Mouse (Mus musculus) kidney, embryonic 14.5 days (tissue): ENCODE measurements around the gene 1700069L16Rik. TPM values are rescaled to one million over a fixed set of nuclear protein-coding genes. Genes with fewer than 3 reads are reported as not detected.

ENCODE experiments used
- ATAC-seq: fragments of 200-750 bp; cut with Nextera tagmentation; 2 replicates; pipeline ENCODE4 v1.8.0; 2017; ENCODE audit warnings: moderate number of reproducible peaks, mild to moderate bottlenecking, moderate TSS enrichment, moderate library complexity; ENCODE audit not compliant: low FRiP score, low TSS enrichment
- H3K27ac ChIP-seq: fragments of 300-500 bp; sonication (generic); 2 replicates; pipeline ENCODE4 v1.5.1; 2014; ENCODE audit warnings: low read depth, mild to moderate bottlenecking, low read length, moderate library complexity, mixed read lengths
- H3K27me3 ChIP-seq: fragments of 300-500 bp; sonication (generic); 2 replicates; pipeline ENCODE4 v1.6.1; 2014; ENCODE audit warnings: mild to moderate bottlenecking, low read length; ENCODE audit not compliant: control insufficient read depth, insufficient read depth
- H3K36me3 ChIP-seq: fragments of 300-500 bp; sonication (generic); 2 replicates; pipeline ENCODE4 v1.6.1; 2014; ENCODE audit warnings: low read length, mixed read lengths; ENCODE audit not compliant: control insufficient read depth, insufficient read depth
- H3K4me1 ChIP-seq: fragments of 300-500 bp; sonication (generic); 2 replicates; pipeline ENCODE4 v1.6.1; 2014; ENCODE audit warnings: low read length, mixed read lengths; ENCODE audit not compliant: control insufficient read depth, insufficient read depth
- H3K4me2 ChIP-seq: fragments of 300-500 bp; sonication (generic); replicated peaks from 2 replicates; pipeline ENCODE4 v1.6.1; 2014; ENCODE audit warnings: low read depth, mild to moderate bottlenecking, low read length
- H3K4me3 ChIP-seq: fragments of 300-500 bp; sonication (generic); 2 replicates; pipeline ENCODE4 v1.5.1; 2014; ENCODE audit warnings: mild to moderate bottlenecking, low read length
- H3K9ac ChIP-seq: fragments of 300-500 bp; sonication (generic); 2 replicates; pipeline ENCODE4 v1.6.1; 2014; ENCODE audit warnings: low read depth, mild to moderate bottlenecking, low read length, moderate library complexity
- H3K9me3 ChIP-seq: fragments of 300-500 bp; sonication (generic); 2 replicates; pipeline ENCODE4 v1.6.1; 2016; ENCODE audit warnings: low read length; ENCODE audit not compliant: control insufficient read depth
- WGBS: fragments of 180-500 bp; shearing (Covaris S2); extraction: QIAGEN DNeasy Blood & Tissue Kit; methylation state at CpG from one replicate; pipeline ENCODE4 v1.1.7; 2014; 5-methylcytosine and 5-hydroxymethylcytosine counted together
- polyA plus RNA-seq: library from polyadenylated mRNA; unstranded; fragments of >200 nt; fragmentation: Nextera tagmentation; extraction: Ambion mirVana; gene quantifications from 2 replicates; pipeline ENCODE4 v1.2.1, GENCODE M21; 2014

1700069L16Rik gene
- polyA plus RNA-seq, 1 experiment from 2014 or later = not detected

GRCm38 (mm10) chr5:113735345-113736112 is 11.0 kb upstream of the 1700069L16Rik start, which contains the start of gene Ficd:
Ficd (plus strand) TSS chr5:113735803.
- H3K9me3 ChIP-seq = no peaks in the 10 kb centered on the region
- H3K4me3 ChIP-seq = peak within 1 kb of the TSS; percentile 65
- no peaks in the 10 kb centered on the region for H3K27me3 ChIP-seq
- peak within 1 kb of the TSS; percentile 48 for H3K4me2 ChIP-seq
- peaks cover 20% of the 10 kb centered on the region for H3K36me3 ChIP-seq
- ATAC-seq = peak; percentile 95
- H3K4me1 ChIP-seq = peaks cover 7% of the 10 kb centered on the region
- 2% methylated on average over 55 of the region's 71 CpGs for WGBS
- H3K27ac ChIP-seq = peak within 1 kb of the TSS; percentile 91
- H3K9ac ChIP-seq = peak within 1 kb of the TSS; percentile 70

GRCm38 (mm10) chr5:113735023-113735344 is 10.4 kb upstream of the 1700069L16Rik start:
- no peak for ATAC-seq
- peak overlapping the region; percentile 78 for H3K27ac ChIP-seq
- peak overlapping the region; percentile 48 for H3K4me2 ChIP-seq
- WGBS = 37% methylated on average over 7 of the region's 7 CpGs
- peaks cover 7% of the 10 kb centered on the region for H3K4me1 ChIP-seq
- H3K9me3 ChIP-seq = no peaks in the 10 kb centered on the region
- peak overlapping the region; percentile 70 for H3K9ac ChIP-seq
- peaks cover 17% of the 10 kb centered on the region for H3K36me3 ChIP-seq
- H3K27me3 ChIP-seq = no peaks in the 10 kb centered on the region
- peak overlapping the region; percentile 65 for H3K4me3 ChIP-seq

GRCm38 (mm10) chr5:113734376-113734775 is 9.8 kb upstream of the 1700069L16Rik start:
- Histone ChIP-seq H3K36me3 (peaks cover 14% of the 10 kb centered on the region), H3K27ac (no peak overlapping the region)

GRCm38 (mm10) chr5:113732182-113732581 is 7.6 kb upstream of the 1700069L16Rik start:
- no peaks in the 10 kb centered on the region for H3K27me3 ChIP-seq
- no peaks in the 10 kb centered on the region for H3K9me3 ChIP-seq
- no peak overlapping the region for H3K4me2 ChIP-seq
- no peak overlapping the region for H3K9ac ChIP-seq
- H3K4me1 ChIP-seq = peaks cover 7% of the 10 kb centered on the region
- no peak for ATAC-seq
- no peak overlapping the region for H3K4me3 ChIP-seq
- H3K36me3 ChIP-seq = no peaks in the 10 kb centered on the region
- 23% methylated on average over 6 of the region's 6 CpGs for WGBS
- H3K27ac ChIP-seq = no peak overlapping the region

More at GRCm38 (mm10) chr5:113734376-113734775, 9.8 kb upstream of the 1700069L16Rik start:
- H3K4me2 ChIP-seq = no peak overlapping the region
- H3K4me3 ChIP-seq = no peak overlapping the region
- H3K27me3 ChIP-seq = no peaks in the 10 kb centered on the region
- no peak overlapping the region for H3K9ac ChIP-seq
- no peak for ATAC-seq
- H3K4me1 ChIP-seq = peaks cover 7% of the 10 kb centered on the region
- WGBS = 77% methylated on average over 5 of the region's 5 CpGs
- no peaks in the 10 kb centered on the region for H3K9me3 ChIP-seq

- H3K27ac ChIP-seq = no peak overlapping the region
- no peaks in the 10 kb centered on the region for H3K36me3 ChIP-seq
- 86% methylated on average over 7 of the region's 7 CpGs for WGBS
- no peaks in the 10 kb centered on the region for H3K9me3 ChIP-seq
- H3K4me2 ChIP-seq = no peak overlapping the region
- H3K9ac ChIP-seq = no peak overlapping the region
- H3K4me1 ChIP-seq = no peaks in the 10 kb centered on the region; the same call in 1 of the 2 replicates
- H3K27me3 ChIP-seq = no peaks in the 10 kb centered on the region
- H3K4me3 ChIP-seq = no peak overlapping the region
- no peak for ATAC-seq
These were observed 6.6 kb upstream of the 1700069L16Rik start for GRCm38 (mm10) chr5:113731174-113731573.

- no peaks in the 10 kb centered on the region; the same call in 1 of the 2 replicates for H3K4me1 ChIP-seq
- 36% methylated on average over 7 of the region's 7 CpGs for WGBS
- H3K27me3 ChIP-seq = no peaks in the 10 kb centered on the region
- no peaks in the 10 kb centered on the region for H3K36me3 ChIP-seq
- H3K27ac ChIP-seq = no peak overlapping the region
- no peak for ATAC-seq
- no peaks in the 10 kb centered on the region for H3K9me3 ChIP-seq
- no peak overlapping the region for H3K9ac ChIP-seq
- no peak overlapping the region for H3K4me2 ChIP-seq
- no peak overlapping the region for H3K4me3 ChIP-seq
These were observed 6.1 kb upstream of the 1700069L16Rik start for GRCm38 (mm10) chr5:113730641-113731121.

GRCm38 (mm10) chr5:113728691-113729090 is 4.1 kb upstream of the 1700069L16Rik start:
- Histone ChIP-seq H3K27me3 (no peaks in the 10 kb centered on the region), H3K27ac (no peak overlapping the region), H3K9me3 (no peaks in the 10 kb centered on the region), H3K9ac (no peak overlapping the region), H3K4me1 (no peaks in the 10 kb centered on the region), H3K4me3 (no peak overlapping the region), H3K4me2 (no peak overlapping the region), H3K36me3 (no peaks in the 10 kb centered on the region)
- WGBS = 86% methylated on average over 7 of the region's 7 CpGs
- no peak for ATAC-seq

GRCm38 (mm10) chr5:113728011-113728410 is 3.4 kb upstream of the 1700069L16Rik start:
- no peaks in the 10 kb centered on the region for H3K27me3 ChIP-seq
- no peak overlapping the region for H3K4me3 ChIP-seq
- H3K9me3 ChIP-seq = no peaks in the 10 kb centered on the region
- no peak overlapping the region for H3K4me2 ChIP-seq
- no peaks in the 10 kb centered on the region for H3K4me1 ChIP-seq
- no peaks in the 10 kb centered on the region for H3K36me3 ChIP-seq
- 71% methylated on average over 7 of the region's 7 CpGs for WGBS
- no peak for ATAC-seq
- H3K27ac ChIP-seq = no peak overlapping the region
- H3K9ac ChIP-seq = no peak overlapping the region

- 65% methylated on average over 12 of the region's 12 CpGs for WGBS
- Histone ChIP-seq H3K4me2 (no peak overlapping the region), H3K4me1 (no peaks in the 10 kb centered on the region), H3K27ac (no peak overlapping the region), H3K9me3 (no peaks in the 10 kb centered on the region), H3K4me3 (no peak overlapping the region), H3K36me3 (no peaks in the 10 kb centered on the region), H3K9ac (no peak overlapping the region), H3K27me3 (no peaks in the 10 kb centered on the region)
- no peak for ATAC-seq
These were observed 2.7 kb upstream of the 1700069L16Rik start for GRCm38 (mm10) chr5:113727238-113727637.
